Mouse (Mus musculus) neural tube, embryonic 15.5 days (tissue): ENCODE data around the gene Plekhf1. TPM values are rescaled to one million over a fixed set of nuclear protein-coding genes. Genes with fewer than 3 reads are reported as not detected.

ENCODE experiments used
- ATAC-seq: fragments of 200-750 bp; cut with Nextera tagmentation; 2 replicates; pipeline ENCODE4 v1.8.0; 2017; ENCODE audit warnings: mild to moderate bottlenecking, moderate TSS enrichment, moderate library complexity; ENCODE audit not compliant: low FRiP score
- H3K27ac ChIP-seq: fragments of 300-500 bp; sonication (generic); replicated peaks from 2 replicates; pipeline ENCODE4 v1.5.1; 2015; ENCODE audit warnings: mild to moderate bottlenecking, inconsistent platforms
- H3K27me3 ChIP-seq: fragments of 300-500 bp; sonication (generic); replicated peaks from 2 replicates; pipeline ENCODE4 v1.6.1; 2015; ENCODE audit warnings: inconsistent platforms
- H3K36me3 ChIP-seq: fragments of 300-500 bp; sonication (generic); 2 replicates; pipeline ENCODE4 v1.6.1; 2015; ENCODE audit warnings: inconsistent platforms
- H3K4me1 ChIP-seq: fragments of 300-500 bp; sonication (generic); 2 replicates; pipeline ENCODE4 v1.6.1; 2015; ENCODE audit warnings: inconsistent platforms
- H3K4me2 ChIP-seq: fragments of 300-500 bp; sonication (generic); 2 replicates; pipeline ENCODE4 v1.6.1; 2015; ENCODE audit warnings: inconsistent platforms, mild to moderate bottlenecking, moderate library complexity
- H3K4me3 ChIP-seq: fragments of 300-500 bp; sonication (generic); replicated peaks from 2 replicates; pipeline ENCODE4 v1.5.1; 2015; ENCODE audit warnings: mild to moderate bottlenecking, inconsistent platforms
- H3K9ac ChIP-seq: fragments of 300-500 bp; sonication (generic); replicated peaks from 2 replicates; pipeline ENCODE4 v1.6.1; 2015; ENCODE audit warnings: mild to moderate bottlenecking, inconsistent platforms
- H3K9me3 ChIP-seq: fragments of 300-500 bp; sonication (generic); replicated peaks from 2 replicates; pipeline ENCODE4 v1.6.1; 2016; ENCODE audit warnings: inconsistent platforms
- WGBS: fragments of 180-500 bp; shearing (Covaris S2); methylation state at CpG from one replicate; pipeline ENCODE4 v1.1.7; 2015; ENCODE audit warnings: mixed read lengths; 5-methylcytosine and 5-hydroxymethylcytosine counted together
- polyA plus RNA-seq: library from polyadenylated mRNA; unstranded; fragments of >200 nt; fragmentation: Nextera tagmentation; extraction: Ambion mirVana; gene quantifications from 2 replicates; pipeline ENCODE4 v1.2.1, GENCODE M21; 2015

Gene Plekhf1
- polyA plus RNA-seq, 1 experiment from 2014 or later: 0.75 TPM

DNA sequence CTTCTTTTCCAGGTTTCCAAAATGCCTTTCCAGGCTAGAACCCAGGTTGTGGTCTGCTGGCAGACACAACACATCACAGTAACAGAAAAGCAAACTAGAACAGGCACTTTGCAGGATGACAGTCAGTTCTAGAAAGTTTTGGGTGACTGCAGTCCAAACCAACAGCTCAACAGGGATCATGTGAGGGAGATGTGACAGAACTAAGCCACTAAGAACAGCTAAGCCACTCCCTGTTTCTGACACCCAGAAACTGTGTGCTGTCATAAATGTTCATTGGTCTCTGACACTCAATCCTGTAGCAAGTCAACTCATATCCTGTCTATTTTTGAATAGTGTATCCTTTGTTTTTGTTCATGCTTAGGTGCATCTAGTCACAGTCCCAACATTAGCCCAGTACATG, 9.3 kb upstream of the Plekhf1 start:
- ATAC-seq: no peak
- no peak overlapping the region for H3K4me2 ChIP-seq
- no peaks in the 10 kb centered on the region for H3K4me1 ChIP-seq
- no peaks in the 10 kb centered on the region for H3K36me3 ChIP-seq
- no peak overlapping the region for H3K27ac ChIP-seq
- no peak overlapping the region for H3K4me3 ChIP-seq
- H3K27me3 ChIP-seq: no peaks in the 10 kb centered on the region
- H3K9me3 ChIP-seq: no peaks in the 10 kb centered on the region
- H3K9ac ChIP-seq: no peak overlapping the region

DNA sequence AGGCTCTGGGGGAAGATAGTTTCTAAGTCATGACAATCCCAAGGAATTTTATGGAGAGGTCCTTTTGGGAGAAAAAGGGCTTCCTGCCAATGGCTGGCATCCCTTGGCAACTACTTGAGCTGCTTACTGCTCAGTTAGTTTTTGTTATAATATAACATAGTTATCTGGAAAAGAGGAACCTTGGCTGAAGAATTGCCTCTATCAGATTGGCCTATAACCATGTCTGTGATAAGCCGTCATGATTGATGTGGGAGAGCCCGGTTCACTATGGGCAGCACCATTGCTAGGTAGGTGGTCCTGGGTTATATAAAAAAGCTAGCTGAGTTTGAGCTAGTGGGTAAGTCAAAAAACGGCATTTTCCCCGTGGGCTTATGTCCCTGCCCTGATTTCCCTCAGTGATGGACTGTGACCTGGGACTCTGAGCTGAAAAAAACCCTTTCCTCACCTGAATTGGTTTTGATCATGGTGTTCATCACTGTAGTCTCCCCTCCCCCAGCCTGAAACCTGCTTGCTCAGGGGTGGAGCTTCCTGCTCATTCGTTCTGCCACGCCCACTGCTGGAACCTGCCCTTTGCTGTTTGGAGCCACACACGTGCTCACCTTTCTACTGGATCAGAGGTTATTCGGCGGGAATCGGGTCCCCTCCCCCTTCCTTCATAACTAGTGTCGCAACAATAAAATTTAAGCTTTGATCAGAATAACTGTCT, 8.7 kb upstream of the Plekhf1 start:
- no peaks in the 10 kb centered on the region for H3K36me3 ChIP-seq
- no peak overlapping the region for H3K27ac ChIP-seq
- no peak overlapping the region for H3K9ac ChIP-seq
- no peaks in the 10 kb centered on the region for H3K9me3 ChIP-seq
- H3K4me2 ChIP-seq: no peak overlapping the region
- H3K4me1 ChIP-seq: no peaks in the 10 kb centered on the region
- WGBS: 45% methylated on average over 11 of the region's 11 CpGs
- H3K27me3 ChIP-seq: no peaks in the 10 kb centered on the region
- no peak overlapping the region for H3K4me3 ChIP-seq
- ATAC-seq: no peak

DNA sequence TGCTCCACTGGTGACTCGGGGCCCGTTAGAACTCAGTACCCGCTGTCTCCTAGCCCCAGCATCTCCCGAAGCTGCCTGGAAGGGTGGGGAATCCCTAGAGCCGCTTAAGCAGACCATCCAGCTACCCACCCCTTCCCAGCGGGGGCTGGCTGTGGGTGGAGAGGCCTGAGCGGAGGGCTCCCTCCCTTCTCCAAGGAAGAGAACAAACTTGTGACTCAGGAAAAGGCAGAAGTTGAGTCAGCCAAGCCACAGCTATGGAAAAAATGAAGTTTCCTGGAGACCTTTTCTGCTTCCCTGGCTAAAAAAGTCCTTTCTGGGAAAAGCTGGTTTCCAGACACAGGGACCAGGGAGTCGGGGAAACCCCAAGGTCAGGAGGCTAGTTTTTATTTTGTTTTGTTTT, 2.5 kb upstream of the Plekhf1 start:
- no peak for ATAC-seq
- no peaks in the 10 kb centered on the region for H3K9me3 ChIP-seq
- no peak overlapping the region for H3K4me2 ChIP-seq
- 27% methylated on average over 8 of the region's 8 CpGs for WGBS
- no peaks in the 10 kb centered on the region for H3K36me3 ChIP-seq
- no peak overlapping the region for H3K27ac ChIP-seq
- H3K4me1 ChIP-seq: peaks cover 16% of the 10 kb centered on the region
- H3K9ac ChIP-seq: no peak overlapping the region
- H3K27me3 ChIP-seq: peaks cover 11% of the 10 kb centered on the region
- no peak overlapping the region for H3K4me3 ChIP-seq

DNA sequence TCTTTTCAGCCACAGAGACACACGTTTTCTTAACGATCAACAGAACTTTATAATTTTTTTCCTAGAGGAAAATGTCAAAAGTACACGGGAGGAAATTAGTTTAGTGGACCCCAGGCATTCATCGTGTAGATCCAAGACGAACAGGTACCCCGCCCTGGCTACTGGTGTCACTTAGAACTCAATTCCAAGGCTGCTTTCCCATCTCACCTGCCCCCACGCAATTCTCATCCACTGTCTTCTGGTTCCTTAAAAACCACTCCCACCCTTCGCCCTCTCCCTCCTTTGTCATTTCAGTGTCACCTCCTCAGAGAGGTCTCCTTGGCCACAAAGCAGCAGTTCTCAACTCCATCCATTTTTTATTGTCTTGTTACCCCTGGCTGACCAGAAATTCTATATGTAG, 513 bp upstream of the Plekhf1 start:
- ATAC-seq: no peak
- Histone ChIP-seq H3K4me3 (peak overlapping the region; percentile 53), H3K9ac (peak overlapping the region; percentile 49; the same call in 1 of the 2 replicates), H3K27me3 (peaks cover 11% of the 10 kb centered on the region), H3K9me3 (no peaks in the 10 kb centered on the region), H3K4me1 (peaks cover 16% of the 10 kb centered on the region), H3K27ac (no peak overlapping the region), H3K4me2 (peak overlapping the region; percentile 98), H3K36me3 (no peaks in the 10 kb centered on the region)
- WGBS: 25% methylated on average over 8 of the region's 8 CpGs

DNA sequence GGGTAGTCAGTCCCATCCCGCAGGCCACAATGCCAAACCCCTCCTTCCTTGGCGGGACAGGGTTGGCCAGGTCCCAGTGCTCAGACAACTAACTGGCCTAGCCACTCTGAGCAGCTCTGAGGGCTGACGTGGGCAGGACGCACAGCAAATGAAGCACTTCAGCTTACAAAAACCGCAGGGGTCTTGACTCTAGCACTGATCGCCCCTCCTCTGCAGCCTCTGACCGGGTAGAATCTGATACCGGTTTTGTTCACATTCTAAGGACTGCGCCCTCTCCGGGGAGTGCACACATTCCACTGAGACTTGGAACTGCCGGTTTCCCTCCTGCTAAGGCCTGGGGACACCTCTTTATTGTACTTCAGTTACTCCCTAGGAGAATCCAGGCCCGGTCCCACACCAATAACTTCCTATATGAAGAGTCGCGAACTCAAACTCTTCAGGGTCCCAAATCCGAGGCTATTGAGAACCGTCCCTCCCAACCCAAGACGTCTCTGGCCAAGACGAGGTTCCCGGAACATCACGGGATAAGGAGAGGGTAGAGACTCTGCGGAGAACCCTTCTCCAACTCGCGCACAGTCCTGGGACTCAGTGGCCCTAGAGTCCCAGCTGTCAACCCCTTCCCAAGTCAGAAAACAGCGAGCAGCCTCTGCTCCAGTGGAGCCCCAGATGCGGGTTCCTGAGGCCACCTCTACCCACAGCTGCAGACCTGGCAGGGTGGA, 476 bp downstream of the Plekhf1 start:
- ATAC-seq: peak; percentile 34; the same call in 1 of the 2 replicates
- Histone ChIP-seq H3K4me3 (peak overlapping the region; percentile 53), H3K4me1 (peaks cover 16% of the 10 kb centered on the region), H3K9me3 (no peaks in the 10 kb centered on the region), H3K27me3 (peaks cover 11% of the 10 kb centered on the region), H3K9ac (peak overlapping the region; percentile 49), H3K27ac (0 out of 2 replicates have a peak overlapping the region, but pooled peaks have one; percentile 43), H3K36me3 (no peaks in the 10 kb centered on the region), H3K4me2 (peak overlapping the region; percentile 98)
- under 1% methylated on average over 25 of the region's 25 CpGs for WGBS

DNA sequence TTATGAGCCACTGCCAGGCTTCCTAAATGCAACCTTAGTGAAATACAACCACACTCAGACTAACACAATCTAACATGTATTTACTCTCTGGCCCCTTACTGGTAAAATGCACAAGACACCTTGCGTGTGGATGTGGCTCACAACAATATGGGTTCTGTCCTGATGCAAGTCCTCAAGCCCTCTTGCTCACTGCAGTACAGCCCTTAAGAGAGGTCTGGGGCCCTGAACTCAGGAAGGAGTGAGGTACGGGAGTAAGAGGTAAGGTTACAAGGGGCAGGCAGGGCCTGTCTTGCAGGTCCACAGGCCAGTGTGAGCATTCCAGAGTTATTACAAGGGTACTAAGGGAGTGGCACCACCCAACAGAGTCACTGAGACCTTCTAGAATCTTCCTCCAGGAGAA, 1.6 kb downstream of the Plekhf1 start:
- H3K27me3 ChIP-seq: peaks cover 11% of the 10 kb centered on the region
- WGBS: 79% methylated on average over 2 of the region's 2 CpGs
- H3K4me2 ChIP-seq: peak overlapping the region; percentile 98; the same call in 1 of the 2 replicates
- peaks cover 16% of the 10 kb centered on the region for H3K4me1 ChIP-seq
- no peaks in the 10 kb centered on the region for H3K9me3 ChIP-seq
- no peak for ATAC-seq
- no peak overlapping the region for H3K4me3 ChIP-seq
- H3K9ac ChIP-seq: no peak overlapping the region
- H3K27ac ChIP-seq: no peak overlapping the region
- H3K36me3 ChIP-seq: no peaks in the 10 kb centered on the region

DNA sequence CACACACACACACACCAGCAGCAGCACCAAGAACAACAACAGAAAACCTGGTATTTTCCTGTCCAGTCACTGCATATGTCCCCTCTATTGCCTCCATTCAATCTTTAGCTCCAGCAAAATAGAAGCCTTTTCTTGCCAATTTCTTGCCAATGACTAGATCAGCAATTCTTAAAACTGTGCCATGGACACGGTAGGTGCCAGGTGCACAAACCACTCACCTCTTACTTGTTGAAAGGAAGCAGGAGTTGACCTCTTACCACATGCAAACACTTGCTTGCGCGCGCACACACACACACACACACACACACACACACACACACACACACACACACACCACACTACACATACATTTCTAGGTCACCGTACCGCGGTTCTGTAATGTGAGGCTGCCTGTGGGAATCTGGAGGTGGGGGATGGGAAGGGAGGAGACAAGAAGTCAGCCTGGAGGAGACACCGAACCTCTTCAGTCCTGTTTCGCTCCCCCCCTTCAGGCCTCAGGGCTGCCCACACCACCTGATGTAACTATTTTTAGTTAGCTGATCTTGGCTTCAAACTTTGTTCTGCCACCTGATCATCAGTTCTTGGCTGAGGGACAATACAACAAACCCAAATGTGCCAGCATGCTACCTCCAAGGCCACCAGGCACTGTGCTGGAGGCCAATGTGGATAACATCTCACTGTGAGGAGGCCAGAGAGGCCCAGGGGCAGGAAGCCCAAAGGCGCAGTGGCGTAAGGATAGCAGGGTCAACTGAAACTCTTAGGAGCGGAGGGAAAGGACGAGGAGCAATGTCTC, 3.0 kb downstream of the Plekhf1 start:
- WGBS: 83% methylated on average over 13 of the region's 13 CpGs
- Histone ChIP-seq H3K4me3 (no peak overlapping the region), H3K9me3 (no peaks in the 10 kb centered on the region), H3K9ac (no peak overlapping the region), H3K4me1 (peaks cover 16% of the 10 kb centered on the region), H3K27me3 (peaks cover 11% of the 10 kb centered on the region), H3K27ac (no peak overlapping the region), H3K4me2 (no peak overlapping the region), H3K36me3 (no peaks in the 10 kb centered on the region)
- no peak for ATAC-seq

DNA sequence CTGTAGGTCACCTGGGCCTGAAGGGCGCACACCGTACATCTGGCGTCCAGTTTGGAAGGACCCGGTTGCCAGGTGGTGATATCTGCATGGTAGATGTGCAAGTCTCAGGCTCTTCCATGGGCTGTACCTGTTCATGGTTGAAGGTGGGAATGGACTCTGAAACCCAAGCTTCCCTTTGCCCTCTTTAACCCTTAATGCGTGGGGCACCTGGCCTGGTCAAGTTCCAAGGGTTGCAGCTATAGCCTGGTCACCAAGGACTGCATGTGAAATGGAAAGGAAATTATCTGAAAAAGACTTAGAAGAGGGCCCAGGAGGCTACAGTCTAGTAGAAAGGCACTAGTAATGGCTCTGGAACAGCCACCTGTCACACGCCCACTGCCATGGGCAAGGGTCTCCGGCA, 7.0 kb downstream of the Plekhf1 start:
- no peak overlapping the region for H3K27ac ChIP-seq
- H3K9me3 ChIP-seq: no peaks in the 10 kb centered on the region
- H3K4me2 ChIP-seq: no peak overlapping the region
- no peak overlapping the region for H3K9ac ChIP-seq
- no peak overlapping the region for H3K4me3 ChIP-seq
- no peaks in the 10 kb centered on the region for H3K4me1 ChIP-seq
- no peaks in the 10 kb centered on the region for H3K27me3 ChIP-seq
- WGBS: 95% methylated on average over 7 of the region's 7 CpGs
- ATAC-seq: no peak
- no peaks in the 10 kb centered on the region for H3K36me3 ChIP-seq

DNA sequence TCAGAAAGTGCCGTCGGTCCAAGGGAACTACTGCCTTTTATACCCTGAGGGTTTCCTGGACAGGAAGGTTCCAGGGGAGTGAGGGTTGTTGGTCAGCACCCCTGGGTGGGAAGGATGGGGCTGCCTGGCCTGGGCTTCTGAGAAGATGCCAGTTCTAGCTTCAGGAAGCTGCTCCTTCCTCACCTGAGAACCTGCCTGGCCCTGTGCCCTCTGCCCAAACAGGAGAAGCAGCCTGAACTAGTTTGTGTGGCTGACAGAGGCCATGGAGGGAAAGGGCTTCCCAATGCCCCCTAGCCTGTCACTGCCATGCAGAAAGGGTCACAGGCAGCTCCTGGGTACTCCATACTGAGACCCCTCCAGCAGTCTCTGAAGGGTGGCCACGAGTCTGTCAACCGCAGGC, 8.3 kb downstream of the Plekhf1 start:
- ATAC-seq: no peak
- 92% methylated on average over 4 of the region's 4 CpGs for WGBS

DNA sequence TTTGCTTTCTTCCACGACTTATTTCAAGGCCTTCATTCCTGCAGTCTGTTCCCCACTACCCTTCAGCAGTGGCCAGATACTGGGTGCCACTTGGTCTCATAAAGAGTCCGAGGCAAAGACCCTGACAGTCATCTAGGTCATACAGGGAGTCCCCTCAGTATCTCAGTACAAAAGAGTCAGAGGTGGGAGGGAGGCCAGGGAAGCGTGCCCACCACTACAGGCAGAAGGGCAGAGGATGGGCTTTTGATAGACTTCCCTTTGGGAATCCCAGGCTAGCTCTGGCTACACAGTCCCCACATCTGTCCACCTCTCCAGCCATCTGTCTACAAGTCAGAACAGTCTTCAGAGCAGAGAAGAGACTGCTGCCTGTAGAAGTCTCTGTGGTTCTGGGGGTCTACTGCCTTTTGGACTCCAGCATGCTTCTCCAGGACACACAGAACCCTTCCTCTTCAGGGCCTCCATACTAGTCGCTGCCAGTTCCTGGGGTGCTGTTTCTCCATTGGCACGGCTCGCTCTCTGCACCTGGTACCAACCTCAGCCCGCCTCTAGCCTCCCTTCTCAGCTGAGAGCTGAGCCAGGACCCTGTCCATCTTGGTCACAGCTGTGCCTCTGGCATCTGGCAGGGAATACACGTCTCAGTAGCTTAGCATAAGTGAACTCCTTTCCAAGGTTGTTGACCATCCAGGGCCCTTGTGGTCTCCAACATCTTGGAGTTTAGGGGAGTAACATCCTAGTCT, 9.0 kb downstream of the Plekhf1 start:
- Histone ChIP-seq H3K4me2 (no peak overlapping the region), H3K4me1 (no peaks in the 10 kb centered on the region), H3K9ac (no peak overlapping the region), H3K27ac (no peak overlapping the region), H3K27me3 (no peaks in the 10 kb centered on the region), H3K4me3 (no peak overlapping the region), H3K9me3 (no peaks in the 10 kb centered on the region), H3K36me3 (no peaks in the 10 kb centered on the region)
- WGBS: 72% methylated on average over 8 of the region's 8 CpGs
- no peak for ATAC-seq

More for the DNA sequence above, 8.3 kb downstream of the Plekhf1 start:
- Histone ChIP-seq H3K4me1 (no peaks in the 10 kb centered on the region), H3K4me3 (no peak overlapping the region), H3K4me2 (no peak overlapping the region), H3K9me3 (no peaks in the 10 kb centered on the region), H3K27me3 (no peaks in the 10 kb centered on the region), H3K36me3 (no peaks in the 10 kb centered on the region), H3K9ac (no peak overlapping the region), H3K27ac (no peak overlapping the region)

DNA sequence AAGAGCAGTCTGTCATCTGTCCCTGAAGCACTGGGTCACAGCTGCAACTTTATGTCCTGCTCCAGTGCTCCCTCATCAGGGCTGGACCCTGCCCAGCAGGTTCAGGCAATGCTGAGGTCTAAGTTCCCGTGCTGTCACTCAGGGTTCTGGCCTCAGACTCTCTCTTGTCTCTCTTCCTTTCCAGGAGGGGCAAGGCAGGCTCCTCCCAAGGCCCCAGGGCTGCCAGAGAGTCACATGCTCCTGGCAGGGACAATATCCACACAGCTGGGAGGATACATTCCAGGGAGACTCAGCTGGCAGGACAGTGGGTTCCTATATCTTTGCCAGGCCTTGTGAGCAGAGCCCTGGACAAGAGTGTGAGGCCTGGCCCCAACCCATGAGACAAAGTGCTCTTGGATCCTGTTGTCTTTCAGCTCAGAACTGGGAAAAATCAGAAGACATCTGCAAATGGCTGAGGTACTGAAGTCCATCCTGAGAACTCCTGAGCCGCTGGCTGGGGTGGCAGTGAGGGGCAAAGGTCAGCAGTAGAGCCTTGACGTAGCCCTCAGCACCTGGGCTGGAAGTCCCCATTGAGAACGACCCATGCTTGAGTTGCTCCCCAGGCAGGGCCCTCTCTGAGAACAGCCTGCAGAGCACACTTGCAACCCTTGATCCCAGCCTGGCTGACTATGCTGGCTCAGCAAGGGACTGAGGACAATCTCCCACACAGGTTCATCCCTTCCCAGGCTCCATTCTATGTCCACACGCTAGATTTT, 10.2 kb downstream of the Plekhf1 start:
- Histone ChIP-seq H3K4me1 (no peaks in the 10 kb centered on the region), H3K27me3 (no peaks in the 10 kb centered on the region), H3K9me3 (no peaks in the 10 kb centered on the region), H3K4me3 (no peak overlapping the region), H3K9ac (no peak overlapping the region), H3K36me3 (no peaks in the 10 kb centered on the region), H3K27ac (no peak overlapping the region), H3K4me2 (no peak overlapping the region)
- no peak for ATAC-seq
- WGBS: 68% methylated on average over 5 of the region's 5 CpGs
